Mouse (Mus musculus) layer of hippocampus, adult 2 months (tissue): ENCODE results near the gene Xylt2. TPM values are rescaled to one million over a fixed set of nuclear protein-coding genes. Genes with fewer than 3 reads are reported as not detected.

Experiments
- DNase-seq, 2 experiments: peaks; one replicate each; pipeline ENCODE4 v3.0.0; 2022; ENCODE audit warnings: low spot score in 2 of 2
- H3K27ac ChIP-seq: fragments of 200-600 bp; 2 replicates; pipeline ENCODE4 v1.8.1; 2022
- H3K4me3 ChIP-seq: fragments of 200-600 bp; 2 replicates; pipeline ENCODE4 v1.8.1; 2022; ENCODE audit warnings: mild to moderate bottlenecking
- CTCF ChIP-seq: fragments of 200-600 bp; conservative IDR thresholded peaks from 2 replicates; pipeline ENCODE4 v1.8.1; 2022; ENCODE audit warnings: antibody characterized with exemption, mild to moderate bottlenecking, moderate library complexity
- long read RNA-seq, 2 experiments: library from polyadenylated mRNA; stranded (forward); transcript quantifications; one replicate each; pipeline ENCODE4 v2.0.0; 2021; ENCODE audit warnings: borderline mapping rate in 2 of 2
- total RNA-seq, 2 experiments: library from RNA; stranded (reverse); gene quantifications; 2 replicates each; pipeline ENCODE4 v1.2.3; 2021

Gene Xylt2
- total RNA-seq: 10 to 100 TPM; 25.5 to 27.7 TPM
- long read RNA-seq, experiment 1, transcript Xylt2-201 (11 exons, 3,442 nt): major isoform, 18 of 31 reads
- long read RNA-seq, experiment 1, partial matches to known transcripts: 0 of 31 reads
- long read RNA-seq, experiment 1, other reads (novel, unspliced or antisense): 13 of 31 reads
- long read RNA-seq, experiment 2, transcript Xylt2-201 (11 exons, 3,442 nt): major isoform, 36 of 50 reads
- long read RNA-seq, experiment 2, partial matches to known transcripts: 3 of 50 reads
- long read RNA-seq, experiment 2, other reads (novel, unspliced or antisense): 10 of 50 reads

GRCm38 (mm10) chr11:94676754-94677606 is at the start of gene Xylt2:
Gene Xylt2, minus strand, starts transcription at chr11:94677515.
- no peak for TF ChIP-seq CTCF
- Histone ChIP-seq H3K27ac (peak within 1 kb of the TSS; percentile 91), H3K4me3 (peak within 1 kb of the TSS; percentile 70)
- DNase-seq: peak; percentile 90 to 92

GRCm38 (mm10) chr11:94719216-94719615 is 41.9 kb upstream of the Xylt2 start:
- no peak overlapping the region for H3K4me3 ChIP-seq
- no peak for TF ChIP-seq CTCF
- DNase-seq: no peak
- H3K27ac ChIP-seq: no peak overlapping the region

- DNase-seq: no peak
- no peak for TF ChIP-seq CTCF
- Histone ChIP-seq H3K4me3 (no peak overlapping the region), H3K27ac (no peak overlapping the region)
Observed at GRCm38 (mm10) chr11:94718113-94718909, 41.0 kb upstream of the Xylt2 start.

- no peak for TF ChIP-seq CTCF
- H3K27ac ChIP-seq: no peak overlapping the region
- DNase-seq: no peak
- H3K4me3 ChIP-seq: no peak overlapping the region
Observed at GRCm38 (mm10) chr11:94717239-94717638, 39.9 kb upstream of the Xylt2 start.

DNA sequence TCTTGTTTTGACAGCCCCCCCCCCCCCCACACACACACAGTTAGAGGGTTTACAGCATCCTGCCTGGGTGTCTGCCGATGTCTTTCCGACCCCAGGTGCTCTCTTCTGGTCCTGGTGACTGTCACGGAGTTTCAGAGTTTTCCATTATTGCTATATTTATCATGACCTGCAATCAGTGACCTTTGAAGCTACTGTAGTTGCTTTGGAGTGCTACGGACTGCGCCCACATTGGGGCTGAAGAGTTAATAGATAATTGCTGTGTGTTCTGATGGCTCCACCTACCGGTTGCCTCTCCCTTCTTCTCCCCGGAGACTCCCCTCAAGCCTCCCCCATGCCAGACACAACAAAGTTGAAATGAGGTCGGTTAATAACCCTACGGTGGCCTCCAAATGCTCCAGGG is 39.4 kb upstream of the Xylt2 start:
- peak in 1 of 2 experiments; percentile 37 for DNase-seq
- peak; percentile 72 for TF ChIP-seq CTCF
- H3K27ac ChIP-seq: no peak overlapping the region
- H3K4me3 ChIP-seq: no peak overlapping the region

DNA sequence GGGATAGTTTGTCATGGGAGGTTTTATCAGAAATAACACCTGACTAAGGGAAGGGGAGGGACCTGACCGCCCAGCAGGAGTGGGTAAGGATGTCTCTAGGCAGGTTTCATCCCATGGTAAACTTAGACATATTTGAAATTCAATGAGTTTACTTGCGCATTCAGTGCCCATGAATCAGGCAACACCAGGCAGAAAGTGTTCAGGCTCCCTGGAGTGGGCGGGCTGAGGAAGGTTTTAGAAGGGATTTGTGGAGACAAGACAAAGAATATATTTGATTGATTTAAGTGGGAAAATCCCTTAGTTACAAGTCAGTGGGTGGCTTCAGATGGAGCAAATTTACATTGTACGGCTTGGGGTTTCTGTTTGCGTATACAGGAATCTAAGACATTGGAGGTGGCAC is 38.3 kb upstream of the Xylt2 start:
- Histone ChIP-seq H3K27ac (no peak overlapping the region), H3K4me3 (no peak overlapping the region)
- TF ChIP-seq CTCF: no peak
- peak in 1 of 2 experiments; percentile 28 for DNase-seq

DNA sequence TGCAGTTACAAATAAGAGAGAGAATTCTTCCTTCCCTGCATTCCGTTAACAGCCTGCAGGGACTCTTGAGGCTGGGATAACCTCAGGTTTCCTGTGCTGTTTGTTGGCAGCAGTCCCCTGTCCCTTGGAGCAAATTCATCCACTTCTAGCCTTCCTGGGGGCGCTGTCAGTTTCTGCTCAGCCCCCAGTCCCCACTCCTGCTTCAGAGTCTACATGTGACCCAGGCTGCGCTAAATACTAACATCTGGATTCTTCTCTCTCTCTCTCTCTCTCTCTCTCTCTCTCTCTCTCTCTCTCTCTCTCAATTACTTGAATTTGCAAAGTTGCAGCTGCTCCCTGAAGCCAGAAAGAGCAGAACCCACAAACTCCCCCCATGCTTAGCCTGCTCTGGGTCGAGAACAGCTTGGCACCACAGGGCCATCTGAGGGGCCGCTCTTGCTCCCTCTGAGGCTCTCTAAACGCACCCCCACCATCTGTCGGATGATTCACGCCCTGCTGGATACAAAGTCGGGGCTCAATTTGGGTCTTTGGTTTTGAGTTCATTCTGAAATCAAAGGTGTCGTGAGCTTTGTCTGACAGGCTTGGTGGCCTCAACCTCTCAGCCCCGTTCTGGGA is 36.0 kb upstream of the Xylt2 start:
- H3K27ac ChIP-seq: no peak overlapping the region
- DNase-seq: no peak
- TF ChIP-seq CTCF: no peak
- no peak overlapping the region for H3K4me3 ChIP-seq

DNA sequence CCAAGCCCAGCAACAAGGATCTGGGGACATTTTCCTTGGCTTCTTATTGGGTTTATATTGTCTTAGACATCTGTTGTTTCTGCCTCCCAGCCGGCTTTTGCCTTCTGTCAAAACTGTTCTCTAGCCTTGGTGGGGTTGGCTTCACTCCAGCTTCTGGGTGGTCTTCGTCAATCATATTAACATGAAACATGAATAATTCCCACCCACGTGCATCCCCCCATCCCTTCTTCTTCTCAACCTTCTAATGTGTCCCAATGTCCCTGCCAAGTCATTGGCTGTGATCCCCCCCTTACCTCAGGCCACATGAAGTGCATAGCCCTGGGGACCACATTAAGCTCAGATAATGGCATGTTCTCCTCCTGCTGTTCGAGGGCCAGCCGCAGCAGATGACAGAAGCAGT is 27.2 kb upstream of the Xylt2 start, which contains the start of gene Gm11541:
Gm11541 (minus strand) TSS at position 28 of the 400 bp plus-strand sequence.
- no peak within 1 kb of the TSS for H3K4me3 ChIP-seq
- TF ChIP-seq CTCF: no peak
- no peak within 1 kb of the TSS for H3K27ac ChIP-seq
- DNase-seq: no peak

GRCm38 (mm10) chr11:94704020-94704419 is 26.7 kb upstream of the Xylt2 start:
- Histone ChIP-seq H3K27ac (no peak overlapping the region), H3K4me3 (no peak overlapping the region)
- TF ChIP-seq CTCF: peak; percentile 27; the same call in 1 of the 2 replicates
- DNase-seq: no peak

DNA sequence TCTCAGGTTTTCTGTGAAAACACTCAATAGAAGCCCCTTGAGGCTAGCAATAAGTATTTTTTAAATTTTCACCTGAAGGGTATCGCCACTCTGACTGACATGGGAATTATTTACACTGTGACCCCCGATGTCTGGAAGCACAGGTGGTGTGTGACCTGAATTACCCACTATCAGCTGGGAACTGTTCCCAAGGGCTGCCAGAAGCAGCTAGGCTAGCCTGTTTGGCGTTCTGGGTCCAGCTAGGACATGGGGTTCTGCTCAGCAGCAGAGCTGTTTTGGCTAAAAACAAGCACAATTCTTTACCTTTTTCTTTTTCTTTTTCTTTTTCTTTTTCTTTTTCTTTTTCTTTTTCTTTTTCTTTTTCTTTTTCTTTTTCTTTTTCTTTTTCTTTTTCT is 24.9 kb upstream of the Xylt2 start:
- Histone ChIP-seq H3K27ac (no peak overlapping the region), H3K4me3 (no peak overlapping the region)
- TF ChIP-seq CTCF: no peak
- no peak for DNase-seq

- Histone ChIP-seq H3K27ac (no peak overlapping the region), H3K4me3 (no peak overlapping the region)
- DNase-seq: no peak
- TF ChIP-seq CTCF: no peak
Observed at GRCm38 (mm10) chr11:94701401-94702215, 24.3 kb upstream of the Xylt2 start.

- Histone ChIP-seq H3K27ac (no peak overlapping the region), H3K4me3 (no peak overlapping the region)
- no peak for TF ChIP-seq CTCF
Observed at GRCm38 (mm10) chr11:94699399-94699798, 22.1 kb upstream of the Xylt2 start.

More at GRCm38 (mm10) chr11:94699399-94699798, 22.1 kb upstream of the Xylt2 start:
- DNase-seq: no peak
